Mouse (Mus musculus): ENCODE measurements at regions not wholly inside any gene's neighbourhood (a gene's known extent, or its start where the extent isn't known, plus 50 kb on each side); places are given as distances from the start of the nearest gene placed in this dataset.

- Histone ChIP-seq H3K4me2 (ENCODE audit: low read length) (peak overlapping the region; percentile 30; the same call in 1 of the 2 replicates), H3K27ac (peak overlapping the region; percentile 85), H3K9ac (ENCODE audit: low read depth, low read length) (peak overlapping the region; percentile 47; the same call in 1 of the 2 replicates), H3K9me3 (replicated peaks; ENCODE audit: low read length) (no peaks in the 10 kb centered on the region), H3K4me1 (replicated peaks; ENCODE audit: insufficient read depth, low read length) (peaks cover 29% of the 10 kb centered on the region), H3K4me3 (replicated peaks; ENCODE audit: low read depth, low read length) (no peak overlapping the region), H3K27me3 (ENCODE audit: insufficient read depth, low read length) (no peaks in the 10 kb centered on the region), H3K36me3 (ENCODE audit: insufficient read depth, low read length) (no peaks in the 10 kb centered on the region)
- WGBS, result 9% methylated on average over 11 of the region's 11 CpGs
- peak; percentile 95 for DNase-seq (ENCODE audit: low spot score)
- TF ChIP-seq CTCF (IDR thresholded peaks at IDR 0.05; ENCODE audit: low read depth), result no peak
- peak; percentile 90 for ATAC-seq (replicated peaks; ENCODE audit: low FRiP score, low read depth)
Observed at GRCm38 (mm10) chr14:25226155-25226839, 232.7 kb upstream of the Zmiz1 start.

DNA sequence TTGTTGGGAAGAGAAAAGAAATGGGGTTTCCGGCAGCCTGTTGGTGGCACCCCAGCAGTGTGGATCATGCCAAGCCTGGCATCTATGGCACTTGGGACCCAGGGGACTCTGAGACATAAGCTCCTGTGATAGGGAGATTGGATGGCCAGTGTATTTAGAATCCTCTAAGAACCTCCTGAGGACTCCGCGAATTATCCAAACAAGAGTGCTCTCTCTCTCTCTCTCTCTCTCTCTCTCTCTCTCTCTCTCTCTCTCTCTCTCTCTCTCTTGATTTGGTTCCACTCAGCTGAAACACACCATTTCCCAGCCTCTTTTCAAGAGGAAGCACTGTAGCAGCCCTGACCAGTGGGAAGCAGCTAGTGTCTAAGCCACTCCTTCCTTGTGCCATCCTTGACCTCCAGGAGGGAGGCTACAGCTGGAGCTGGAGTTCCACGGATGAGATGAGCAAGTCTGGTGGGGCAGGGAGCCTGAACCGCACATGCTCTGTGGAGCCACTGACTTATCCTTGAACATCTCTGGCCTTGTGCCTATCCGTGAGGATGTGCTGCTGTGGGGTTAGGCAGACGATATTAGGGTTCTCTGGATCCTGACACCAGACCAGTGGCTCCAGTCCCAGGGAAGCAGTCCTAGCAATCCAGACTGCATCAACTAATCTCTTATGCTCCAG, 232.0 kb upstream of the Zmiz1 start:
- Histone ChIP-seq H3K36me3 (ENCODE audit: insufficient read depth, low read length) (no peaks in the 10 kb centered on the region), H3K4me2 (ENCODE audit: low read length) (peak overlapping the region; percentile 30; the same call in 1 of the 2 replicates), H3K9ac (ENCODE audit: low read depth, low read length) (no peak overlapping the region), H3K4me1 (replicated peaks; ENCODE audit: insufficient read depth, low read length) (peaks cover 29% of the 10 kb centered on the region), H3K9me3 (replicated peaks; ENCODE audit: low read length) (no peaks in the 10 kb centered on the region), H3K27ac (peak overlapping the region; percentile 85), H3K4me3 (replicated peaks; ENCODE audit: low read depth, low read length) (no peak overlapping the region), H3K27me3 (ENCODE audit: insufficient read depth, low read length) (no peaks in the 10 kb centered on the region)
- 31% methylated on average over 7 of the region's 7 CpGs for WGBS
- ATAC-seq (replicated peaks; ENCODE audit: low FRiP score, low read depth) (peak; percentile 53; the same call in 1 of the 2 replicates), DNase-seq (ENCODE audit: low spot score) (peak; percentile 65)
- peak; percentile 37 for TF ChIP-seq CTCF (IDR thresholded peaks at IDR 0.05; ENCODE audit: low read depth)

GRCm38 (mm10) chr14:25228321-25229047, 230.5 kb upstream of the Zmiz1 start:
- H3K27me3 ChIP-seq (ENCODE audit: insufficient read depth, low read length), result no peaks in the 10 kb centered on the region
- H3K9ac ChIP-seq (ENCODE audit: low read depth, low read length), result no peak overlapping the region
- 71% methylated on average over 13 of the region's 13 CpGs for WGBS
- H3K4me2 ChIP-seq (ENCODE audit: low read length), result no peak overlapping the region
- peaks cover 29% of the 10 kb centered on the region for H3K4me1 ChIP-seq (replicated peaks; ENCODE audit: insufficient read depth, low read length)
- H3K4me3 ChIP-seq (replicated peaks; ENCODE audit: low read depth, low read length), result no peak overlapping the region
- no peaks in the 10 kb centered on the region for H3K36me3 ChIP-seq (ENCODE audit: insufficient read depth, low read length)
- DNase-seq (ENCODE audit: low spot score), result peak; percentile 60
- no peak for TF ChIP-seq CTCF (IDR thresholded peaks at IDR 0.05; ENCODE audit: low read depth)
- ATAC-seq (replicated peaks; ENCODE audit: low FRiP score, low read depth), result no peak
- H3K9me3 ChIP-seq (replicated peaks; ENCODE audit: low read length), result no peaks in the 10 kb centered on the region
- peak overlapping the region; percentile 64 for H3K27ac ChIP-seq

- Histone ChIP-seq H3K36me3 (ENCODE audit: insufficient read depth, low read length) (no peaks in the 10 kb centered on the region), H3K27ac (peak overlapping the region; percentile 64; the same call in 1 of the 2 replicates), H3K27me3 (ENCODE audit: insufficient read depth, low read length) (no peaks in the 10 kb centered on the region), H3K4me3 (replicated peaks; ENCODE audit: low read depth, low read length) (no peak overlapping the region), H3K4me2 (ENCODE audit: low read length) (no peak overlapping the region), H3K4me1 (replicated peaks; ENCODE audit: insufficient read depth, low read length) (peaks cover 24% of the 10 kb centered on the region), H3K9ac (ENCODE audit: low read depth, low read length) (no peak overlapping the region), H3K9me3 (replicated peaks; ENCODE audit: low read length) (no peaks in the 10 kb centered on the region)
- TF ChIP-seq CTCF (IDR thresholded peaks at IDR 0.05; ENCODE audit: low read depth), result no peak
- DNase-seq (ENCODE audit: low spot score) (no peak), ATAC-seq (replicated peaks; ENCODE audit: low FRiP score, low read depth) (no peak)
- WGBS, result 54% methylated on average over 6 of the region's 6 CpGs
Observed at GRCm38 (mm10) chr14:25229569-25229968, 229.4 kb upstream of the Zmiz1 start.

DNA sequence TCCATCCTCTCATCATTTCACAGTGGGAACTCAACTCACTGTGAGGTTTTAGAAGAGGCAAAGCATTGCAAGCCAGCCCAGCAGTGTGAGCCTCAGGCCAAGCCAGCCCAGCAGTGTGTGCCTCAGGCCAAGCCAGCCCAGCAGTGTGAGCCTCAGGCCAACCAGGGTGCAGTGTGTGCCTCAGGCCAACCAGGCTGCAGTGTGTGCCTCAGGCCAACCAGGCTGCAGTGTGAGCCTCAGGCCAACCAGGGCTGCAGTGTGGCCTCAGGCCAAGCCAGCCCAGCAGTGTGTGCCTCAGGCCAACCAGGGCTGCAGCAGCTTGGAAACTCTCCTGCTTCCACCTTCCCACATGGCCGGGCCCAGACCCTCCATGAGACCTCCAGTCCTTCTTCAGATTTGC, 227.1 kb upstream of the Zmiz1 start:
- no peak overlapping the region for H3K4me3 ChIP-seq (replicated peaks; ENCODE audit: low read depth, low read length)
- DNase-seq (ENCODE audit: low spot score), result peak; percentile 67
- peak; percentile 77 for ATAC-seq (replicated peaks; ENCODE audit: low FRiP score, low read depth)
- 65% methylated on average over 1 of the region's 1 CpGs for WGBS
- no peak overlapping the region for H3K27ac ChIP-seq
- H3K9ac ChIP-seq (ENCODE audit: low read depth, low read length), result no peak overlapping the region
- H3K4me2 ChIP-seq (ENCODE audit: low read length), result no peak overlapping the region
- no peaks in the 10 kb centered on the region for H3K27me3 ChIP-seq (ENCODE audit: insufficient read depth, low read length)
- H3K9me3 ChIP-seq (replicated peaks; ENCODE audit: low read length), result no peaks in the 10 kb centered on the region
- H3K36me3 ChIP-seq (ENCODE audit: insufficient read depth, low read length), result no peaks in the 10 kb centered on the region
- no peak for TF ChIP-seq CTCF (IDR thresholded peaks at IDR 0.05; ENCODE audit: low read depth)
- H3K4me1 ChIP-seq (replicated peaks; ENCODE audit: insufficient read depth, low read length), result peaks cover 16% of the 10 kb centered on the region

GRCm38 (mm10) chr14:25236421-25236973, 222.5 kb upstream of the Zmiz1 start:
- Histone ChIP-seq H3K4me2 (ENCODE audit: low read length) (no peak overlapping the region), H3K4me1 (replicated peaks; ENCODE audit: insufficient read depth, low read length) (no peaks in the 10 kb centered on the region), H3K36me3 (ENCODE audit: insufficient read depth, low read length) (no peaks in the 10 kb centered on the region), H3K4me3 (replicated peaks; ENCODE audit: low read depth, low read length) (no peak overlapping the region), H3K9ac (ENCODE audit: low read depth, low read length) (no peak overlapping the region), H3K9me3 (replicated peaks; ENCODE audit: low read length) (no peaks in the 10 kb centered on the region), H3K27ac (no peak overlapping the region), H3K27me3 (ENCODE audit: insufficient read depth, low read length) (no peaks in the 10 kb centered on the region)
- ATAC-seq (replicated peaks; ENCODE audit: low FRiP score, low read depth) (no peak), DNase-seq (ENCODE audit: low spot score) (no peak)
- no peak for TF ChIP-seq CTCF (IDR thresholded peaks at IDR 0.05; ENCODE audit: low read depth)
- 63% methylated on average over 13 of the region's 13 CpGs for WGBS
